Mouse (Mus musculus): Measurements from ENCODE around the gene Limd2.
A peak's percentile ranks its signal among the peaks of the same experiment; 100 is the strongest.
"Not testable (repeated sequence)": the region's sequence is repeated elsewhere in the genome, so short reads cannot be mapped to it uniquely, and the experiment has no call there.

Limd2 gene

GRCm38 (mm10) chr11:106160841-106161721 lies at the start of gene Limd2, which contains the start of gene Gm10840:
Gene Limd2, minus strand, starts transcription at chr11:106160860.
Gene Gm10840, plus strand, starts transcription at chr11:106160850.
- peak; percentile 81 to 85 for DNase-seq (ENCODE audit: low spot score in 2 of 2)

GRCm38 (mm10) chr11:106202123-106202465 lies 41.4 kb upstream of the Limd2 start, which contains the start of gene Strada:
Gene Strada, minus strand, starts transcription at chr11:106202168.
- no peak for DNase-seq (ENCODE audit: low spot score in 2 of 2)

- DNase-seq (ENCODE audit: low spot score in 2 of 2): no peak
Observed at GRCm38 (mm10) chr11:106201337-106202122, 40.9 kb upstream of the Limd2 start.

GRCm38 (mm10) chr11:106200756-106201155 lies 40.1 kb upstream of the Limd2 start:
- DNase-seq (ENCODE audit: low spot score in 2 of 2): no peak

GRCm38 (mm10) chr11:106199997-106200396 lies 39.3 kb upstream of the Limd2 start:
- DNase-seq (ENCODE audit: low spot score in 2 of 2): not testable (repeated sequence)

- DNase-seq (ENCODE audit: low spot score in 2 of 2): no peak
Observed at GRCm38 (mm10) chr11:106198277-106198676, 37.6 kb upstream of the Limd2 start.

- DNase-seq (ENCODE audit: low spot score in 2 of 2): no peak
Observed at GRCm38 (mm10) chr11:106195341-106195740, 34.7 kb upstream of the Limd2 start.

- no peak for DNase-seq (ENCODE audit: low spot score in 2 of 2)
Observed at GRCm38 (mm10) chr11:106194891-106195290, 34.2 kb upstream of the Limd2 start.

GRCm38 (mm10) chr11:106194155-106194541 lies 33.5 kb upstream of the Limd2 start:
- DNase-seq (ENCODE audit: low spot score in 2 of 2): no peak

- DNase-seq (ENCODE audit: low spot score in 2 of 2): peak; percentile 92
Observed at GRCm38 (mm10) chr11:106193371-106194154, 32.9 kb upstream of the Limd2 start.

- no peak for DNase-seq (ENCODE audit: low spot score in 2 of 2)
Observed at GRCm38 (mm10) chr11:106192657-106193370, 32.2 kb upstream of the Limd2 start.

GRCm38 (mm10) chr11:106192241-106192640 lies 31.6 kb upstream of the Limd2 start:
- DNase-seq (ENCODE audit: low spot score in 2 of 2): no peak

- DNase-seq (ENCODE audit: low spot score in 2 of 2): no peak
Observed at GRCm38 (mm10) chr11:106191716-106192115, 31.1 kb upstream of the Limd2 start.

GRCm38 (mm10) chr11:106187326-106187725 lies 26.7 kb upstream of the Limd2 start:
- DNase-seq (ENCODE audit: low spot score in 2 of 2): no peak

GRCm38 (mm10) chr11:106180449-106180801 lies 19.8 kb upstream of the Limd2 start:
- no peak for DNase-seq (ENCODE audit: low spot score in 2 of 2)

- no peak for DNase-seq (ENCODE audit: low spot score in 2 of 2)
Observed at GRCm38 (mm10) chr11:106179711-106180448, 19.2 kb upstream of the Limd2 start.

GRCm38 (mm10) chr11:106178036-106178782 lies 17.5 kb upstream of the Limd2 start:
- no peak for DNase-seq (ENCODE audit: low spot score in 2 of 2)

- DNase-seq (ENCODE audit: low spot score in 2 of 2): no peak
Observed at GRCm38 (mm10) chr11:106176372-106176771, 15.7 kb upstream of the Limd2 start.

GRCm38 (mm10) chr11:106175081-106175480 lies 14.4 kb upstream of the Limd2 start:
- no peak for DNase-seq (ENCODE audit: low spot score in 2 of 2)

GRCm38 (mm10) chr11:106174372-106174771 lies 13.7 kb upstream of the Limd2 start:
- DNase-seq (ENCODE audit: low spot score in 2 of 2): no peak
